Mouse (Mus musculus): ENCODE measurements around the gene Kcnn3.

Kcnn3 gene

GRCm38 (mm10) chr3:89565371-89565770, 45.4 kb downstream of the Kcnn3 start:
- DNase-seq (ENCODE audit: low spot score): no peak

GRCm38 (mm10) chr3:89569058-89569457, 49.1 kb downstream of the Kcnn3 start:
- DNase-seq (ENCODE audit: low spot score): no peak

GRCm38 (mm10) chr3:89569707-89570324, 49.9 kb downstream of the Kcnn3 start:
- DNase-seq (ENCODE audit: low spot score): no peak

GRCm38 (mm10) chr3:89570362-89570761, 50.4 kb downstream of the Kcnn3 start:
- no peak for DNase-seq (ENCODE audit: low spot score)

GRCm38 (mm10) chr3:89574260-89574659, 54.3 kb downstream of the Kcnn3 start:
- DNase-seq (ENCODE audit: low spot score): no peak

- DNase-seq (ENCODE audit: low spot score): no peak
These were observed 56.4 kb downstream of the Kcnn3 start for GRCm38 (mm10) chr3:89576381-89576780.

- no peak for DNase-seq (ENCODE audit: low spot score)
These were observed 57.2 kb downstream of the Kcnn3 start for GRCm38 (mm10) chr3:89577154-89577553.

- DNase-seq (ENCODE audit: low spot score): no peak
These were observed 58.1 kb downstream of the Kcnn3 start for GRCm38 (mm10) chr3:89578083-89578482.

GRCm38 (mm10) chr3:89578803-89579202, 58.8 kb downstream of the Kcnn3 start:
- DNase-seq (ENCODE audit: low spot score): no peak

- DNase-seq (ENCODE audit: low spot score): no peak
These were observed 64.3 kb downstream of the Kcnn3 start for GRCm38 (mm10) chr3:89584254-89584653.

- no peak for DNase-seq (ENCODE audit: low spot score)
These were observed 68.5 kb downstream of the Kcnn3 start for GRCm38 (mm10) chr3:89588436-89588835.

GRCm38 (mm10) chr3:89589321-89589720, 69.4 kb downstream of the Kcnn3 start:
- no peak for DNase-seq (ENCODE audit: low spot score)

GRCm38 (mm10) chr3:89590386-89590785, 70.4 kb downstream of the Kcnn3 start:
- no peak for DNase-seq (ENCODE audit: low spot score)

- no peak for DNase-seq (ENCODE audit: low spot score)
These were observed 71.5 kb downstream of the Kcnn3 start for GRCm38 (mm10) chr3:89591461-89591860.

- no peak for DNase-seq (ENCODE audit: low spot score)
These were observed 72.8 kb downstream of the Kcnn3 start for GRCm38 (mm10) chr3:89592809-89593208.

- no peak for DNase-seq (ENCODE audit: low spot score)
These were observed 73.6 kb downstream of the Kcnn3 start for GRCm38 (mm10) chr3:89593524-89593923.

- no peak for DNase-seq (ENCODE audit: low spot score)
These were observed 78.4 kb downstream of the Kcnn3 start for GRCm38 (mm10) chr3:89598361-89598760.

- DNase-seq (ENCODE audit: low spot score): no peak
These were observed 79.0 kb downstream of the Kcnn3 start for GRCm38 (mm10) chr3:89598967-89599366.

GRCm38 (mm10) chr3:89601060-89601459, 81.1 kb downstream of the Kcnn3 start:
- no peak for DNase-seq (ENCODE audit: low spot score)

GRCm38 (mm10) chr3:89603300-89603699, 83.3 kb downstream of the Kcnn3 start:
- no peak for DNase-seq (ENCODE audit: low spot score)

- DNase-seq (ENCODE audit: low spot score): no peak
These were observed 85.3 kb downstream of the Kcnn3 start for GRCm38 (mm10) chr3:89605235-89605634.

- DNase-seq (ENCODE audit: low spot score): no peak
These were observed 87.4 kb downstream of the Kcnn3 start for GRCm38 (mm10) chr3:89607327-89607726.

- DNase-seq (ENCODE audit: low spot score): no peak
These were observed 92.1 kb downstream of the Kcnn3 start for GRCm38 (mm10) chr3:89612048-89612447.
